Mouse (Mus musculus): Measurements from ENCODE around the gene Snap23. TPM values are rescaled to one million over a fixed set of nuclear protein-coding genes. Genes with fewer than 3 reads are reported as not detected.
A peak's percentile ranks its signal among the peaks of the same experiment; 100 is the strongest.

Gene Snap23
- polyA plus RNA-seq, 2 experiments, result 51.2 to 59.1 TPM

- no peaks in the 10 kb centered on the region for H3K9me3 ChIP-seq (ENCODE audit: control insufficient read depth, low read length)
- WGBS, result 30% methylated on average over 10 of the region's 10 CpGs
- DNase-seq (ENCODE audit: low spot score), result no peak
- H3K4me3 ChIP-seq (replicated peaks; ENCODE audit: low read length), result peak overlapping the region; percentile 63
- H3K9ac ChIP-seq (ENCODE audit: low read depth, low read length, severe bottlenecking), result no peak overlapping the region
- peak; percentile 29; the same call in 1 of the 2 replicates for ATAC-seq (ENCODE audit: low FRiP score, low read depth)
- no peak for TF ChIP-seq POLR2A (IDR thresholded peaks at IDR 0.05; ENCODE audit: borderline replicate concordance, extremely low read depth, insufficient read depth, insufficient read length)
- H3K27me3 ChIP-seq (ENCODE audit: control insufficient read depth, insufficient read depth, low read length), result no peaks in the 10 kb centered on the region
- H3K36me3 ChIP-seq (ENCODE audit: control insufficient read depth, insufficient read depth, low read length), result 0 out of 2 replicates have a peak, but pooled peaks cover 5% of the 10 kb centered on the region
- no peak overlapping the region for H3K27ac ChIP-seq (replicated peaks; ENCODE audit: low read depth, low read length)
- peaks cover 9% of the 10 kb centered on the region for H3K4me1 ChIP-seq (ENCODE audit: control insufficient read depth, insufficient read depth, low read length)
- H3K4me2 ChIP-seq (replicated peaks; ENCODE audit: low read depth, low read length, severe bottlenecking), result peak overlapping the region; percentile 75
Measured at GRCm38 (mm10) chr2:120628076-120628865, 60.8 kb downstream of the Snap23 start.

- Histone ChIP-seq H3K4me3 (replicated peaks; ENCODE audit: low read length) (peak within 1 kb of the TSS; percentile 63), H3K9ac (ENCODE audit: low read depth, low read length, severe bottlenecking) (peak within 1 kb of the TSS; percentile 61), H3K4me2 (replicated peaks; ENCODE audit: low read depth, low read length, severe bottlenecking) (peak within 1 kb of the TSS; percentile 75), H3K27ac (replicated peaks; ENCODE audit: low read depth, low read length) (no peak within 1 kb of the TSS), H3K4me1 (ENCODE audit: control insufficient read depth, insufficient read depth, low read length) (peaks cover 9% of the 10 kb centered on the region), H3K27me3 (ENCODE audit: control insufficient read depth, insufficient read depth, low read length) (no peaks in the 10 kb centered on the region), H3K9me3 (ENCODE audit: control insufficient read depth, low read length) (no peaks in the 10 kb centered on the region), H3K36me3 (ENCODE audit: control insufficient read depth, insufficient read depth, low read length) (0 out of 2 replicates have a peak, but pooled peaks cover 5% of the 10 kb centered on the region)
- TF ChIP-seq POLR2A (IDR thresholded peaks at IDR 0.05; ENCODE audit: borderline replicate concordance, extremely low read depth, insufficient read depth, insufficient read length), result 0 out of 2 replicates have a peak, but pooled peaks have one; percentile 49
- DNase-seq (ENCODE audit: low spot score) (peak; percentile 100), ATAC-seq (ENCODE audit: low FRiP score, low read depth) (peak; percentile 99)
- WGBS, result 3% methylated on average over 34 of the region's 36 CpGs
Measured at GRCm38 (mm10) chr2:120628886-120629735, 61.6 kb downstream of the Snap23 start, which contains the start of gene Stard9. Gene Stard9, plus strand, starts transcription at chr2:120629121.

- no peaks in the 10 kb centered on the region for H3K27me3 ChIP-seq (ENCODE audit: control insufficient read depth, insufficient read depth, low read length)
- H3K9me3 ChIP-seq (ENCODE audit: control insufficient read depth, low read length), result no peaks in the 10 kb centered on the region
- DNase-seq (ENCODE audit: low spot score) (no peak), ATAC-seq (ENCODE audit: low FRiP score, low read depth) (no peak)
- H3K9ac ChIP-seq (ENCODE audit: low read depth, low read length, severe bottlenecking), result no peak overlapping the region
- H3K4me3 ChIP-seq (replicated peaks; ENCODE audit: low read length), result no peak overlapping the region
- H3K4me1 ChIP-seq (ENCODE audit: control insufficient read depth, insufficient read depth, low read length), result peaks cover 9% of the 10 kb centered on the region
- no peak overlapping the region for H3K27ac ChIP-seq (replicated peaks; ENCODE audit: low read depth, low read length)
- TF ChIP-seq POLR2A (IDR thresholded peaks at IDR 0.05; ENCODE audit: borderline replicate concordance, extremely low read depth, insufficient read depth, insufficient read length), result no peak
- 0 out of 2 replicates have a peak overlapping the region, but pooled peaks have one; percentile 75 for H3K4me2 ChIP-seq (replicated peaks; ENCODE audit: low read depth, low read length, severe bottlenecking)
- 0 out of 2 replicates have a peak, but pooled peaks cover 5% of the 10 kb centered on the region for H3K36me3 ChIP-seq (ENCODE audit: control insufficient read depth, insufficient read depth, low read length)
- 77% methylated on average over 2 of the region's 2 CpGs for WGBS
Measured at GRCm38 (mm10) chr2:120630246-120630645, 62.8 kb downstream of the Snap23 start.

- Histone ChIP-seq H3K4me2 (replicated peaks; ENCODE audit: low read depth, low read length, severe bottlenecking) (no peak overlapping the region), H3K4me1 (ENCODE audit: control insufficient read depth, insufficient read depth, low read length) (peaks cover 9% of the 10 kb centered on the region), H3K27ac (replicated peaks; ENCODE audit: low read depth, low read length) (no peak overlapping the region), H3K36me3 (ENCODE audit: control insufficient read depth, insufficient read depth, low read length) (0 out of 2 replicates have a peak, but pooled peaks cover 5% of the 10 kb centered on the region), H3K9me3 (ENCODE audit: control insufficient read depth, low read length) (no peaks in the 10 kb centered on the region), H3K4me3 (replicated peaks; ENCODE audit: low read length) (no peak overlapping the region), H3K27me3 (ENCODE audit: control insufficient read depth, insufficient read depth, low read length) (no peaks in the 10 kb centered on the region), H3K9ac (ENCODE audit: low read depth, low read length, severe bottlenecking) (no peak overlapping the region)
- no peak for TF ChIP-seq POLR2A (IDR thresholded peaks at IDR 0.05; ENCODE audit: borderline replicate concordance, extremely low read depth, insufficient read depth, insufficient read length)
- 83% methylated on average over 2 of the region's 2 CpGs for WGBS
- DNase-seq (ENCODE audit: low spot score) (no peak), ATAC-seq (ENCODE audit: low FRiP score, low read depth) (no peak)
Measured at GRCm38 (mm10) chr2:120630655-120631054, 63.2 kb downstream of the Snap23 start.

GRCm38 (mm10) chr2:120631521-120631920 lies 64.0 kb downstream of the Snap23 start:
- H3K4me1 ChIP-seq (ENCODE audit: control insufficient read depth, insufficient read depth, low read length), result peaks cover 9% of the 10 kb centered on the region
- H3K9ac ChIP-seq (ENCODE audit: low read depth, low read length, severe bottlenecking), result no peak overlapping the region
- 0 out of 2 replicates have a peak, but pooled peaks cover 5% of the 10 kb centered on the region for H3K36me3 ChIP-seq (ENCODE audit: control insufficient read depth, insufficient read depth, low read length)
- DNase-seq (ENCODE audit: low spot score), result no peak
- no peak overlapping the region for H3K4me2 ChIP-seq (replicated peaks; ENCODE audit: low read depth, low read length, severe bottlenecking)
- no peak overlapping the region for H3K27ac ChIP-seq (replicated peaks; ENCODE audit: low read depth, low read length)
- no peaks in the 10 kb centered on the region for H3K27me3 ChIP-seq (ENCODE audit: control insufficient read depth, insufficient read depth, low read length)
- ATAC-seq (ENCODE audit: low FRiP score, low read depth), result no peak
- no peaks in the 10 kb centered on the region for H3K9me3 ChIP-seq (ENCODE audit: control insufficient read depth, low read length)
- TF ChIP-seq POLR2A (IDR thresholded peaks at IDR 0.05; ENCODE audit: borderline replicate concordance, extremely low read depth, insufficient read depth, insufficient read length), result no peak
- WGBS, result 89% methylated on average over 2 of the region's 2 CpGs
- H3K4me3 ChIP-seq (replicated peaks; ENCODE audit: low read length), result no peak overlapping the region

Data from limb, embryonic 14.5 days (tissue).